8 mouse cellular contexts compared by ENCODE assay signal in genomic region chr1:133163820-133164431, GRCm38 (mm10). TPM values are rescaled to one million over a fixed set of nuclear protein-coding genes. Genes with fewer than 3 reads are reported as not detected.
DNase-seq lines count a peak whose midpoint lies in the region; ATAC-seq and TF ChIP-seq lines count a peak whose summit lies in the region.

Plekha6 (plus strand) TSS chr1:133164210.

- DNase-seq in CD4-positive helper T cell, adult 2 months (ENCODE audit: low read depth, low spot score): peak; percentile 41
- peak; percentile 48 for DNase-seq in embryo, embryonic 9.5 days (ENCODE audit: extremely low spot score)
- DNase-seq in kidney, postnatal 4 days: peak; percentile 46 to 67
- DNase-seq in lung, postnatal 10 days: peak; percentile 30
- DNase-seq in spleen, adult 2 months (ENCODE audit: low read depth in 1 of 2, low spot score in 2 of 2): no peak
- DNase-seq in right cerebral cortex, postnatal 14 days: no peak

- peak within 1 kb of the TSS; percentile 47 for H3K9ac ChIP-seq in heart, embryonic 15.5 days

- no peaks in the 10 kb centered on the region for H3K9me3 ChIP-seq in E14TG2a.4 (ENCODE audit: low read length)
- no peaks in the 10 kb centered on the region for H3K9me3 ChIP-seq in heart, embryonic 15.5 days (replicated peaks)

- no peaks in the 10 kb centered on the region for H3K36me3 ChIP-seq in E14TG2a.4 (ENCODE audit: insufficient read depth, low read length)
- H3K36me3 ChIP-seq in heart, embryonic 15.5 days: no peaks in the 10 kb centered on the region
- no peaks in the 10 kb centered on the region for H3K36me3 ChIP-seq in spleen, adult 2 months (ENCODE audit: control insufficient read depth, insufficient read depth, low read length)

- TF ChIP-seq CTCF in E14TG2a.4 (conservative IDR thresholded peaks at IDR 0.05; ENCODE audit: low read length): no peak
- TF ChIP-seq CTCF in spleen, adult 2 months (IDR thresholded peaks at IDR 0.05; ENCODE audit: extremely low read depth, insufficient read depth, insufficient read length, insufficient replicate concordance): no peak

- peaks cover 39% of the 10 kb centered on the region for H3K4me1 ChIP-seq in E14TG2a.4 (replicated peaks; ENCODE audit: low read depth, low read length)
- peaks cover 25% of the 10 kb centered on the region for H3K4me1 ChIP-seq in heart, embryonic 15.5 days (replicated peaks)
- peaks cover 12% of the 10 kb centered on the region for H3K4me1 ChIP-seq in spleen, adult 2 months (ENCODE audit: control insufficient read depth, insufficient read depth, insufficient read length)

- no peak within 1 kb of the TSS for H3K27ac ChIP-seq in heart, embryonic 15.5 days
- H3K27ac ChIP-seq in spleen, adult 2 months (ENCODE audit: insufficient read depth, low read length): no peak within 1 kb of the TSS

- peak within 1 kb of the TSS; percentile 94 for H3K4me2 ChIP-seq in heart, embryonic 15.5 days

- 0 out of 2 replicates have a peak, but pooled peaks have one; percentile 27 for ATAC-seq in heart, embryonic 15.5 days (replicated peaks; ENCODE audit: insufficient number of reproducible peaks, insufficient read depth, low FRiP score, low read depth)

- H3K27me3 ChIP-seq in E14TG2a.4 (ENCODE audit: insufficient read depth, low read length): peaks cover 81% of the 10 kb centered on the region
- peaks cover 71% of the 10 kb centered on the region for H3K27me3 ChIP-seq in heart, embryonic 15.5 days
- H3K27me3 ChIP-seq in spleen, adult 2 months (ENCODE audit: control insufficient read depth, insufficient read depth, low read length): peaks cover 13% of the 10 kb centered on the region

- TF ChIP-seq POLR2A in spleen, adult 2 months (IDR thresholded peaks at IDR 0.05; ENCODE audit: low read depth, low read length): no peak

- under 1% methylated on average over 66 of the region's 68 CpGs for WGBS in heart, embryonic 15.5 days
- under 1% methylated on average over 62 of the region's 68 CpGs for WGBS in spleen, adult 2 months

- peak within 1 kb of the TSS; percentile 83 for H3K4me3 ChIP-seq in E14TG2a.4 (replicated peaks; ENCODE audit: low read length)
- peak within 1 kb of the TSS; percentile 53 for H3K4me3 ChIP-seq in heart, embryonic 15.5 days
- peak within 1 kb of the TSS; percentile 60 for H3K4me3 ChIP-seq in spleen, adult 2 months (ENCODE audit: extremely low read depth, insufficient read depth, insufficient read length)

RNA-seq across cellular contexts. Expression of gene Plekha6, which starts in this region (rescaled TPM):
- 12.2 and 13.8 TPM in 2 replicates for polyA plus RNA-seq in heart, embryonic 15.5 days (2015; fragmentation: Nextera tagmentation; extraction: Ambion mirVana)
- 26.0 and 31.1 TPM in 2 replicates for polyA plus RNA-seq in spleen, adult 2 months (2012; rRNA removed)

Comparison
In these comparisons a context has a peak if more than half of its experiments do, and no peak if none do; other contexts are left out.
1. DNase-seq: peak in CD4-positive helper T cell, adult 2 months (single experiment), embryo, embryonic 9.5 days (single experiment), kidney, postnatal 4 days (2 of 2) and lung, postnatal 10 days (single experiment); none in spleen, adult 2 months (0 of 2) and right cerebral cortex, postnatal 14 days (single experiment).
2. Peak in every context shown above with its lines, with median percentiles within 50 percentile points of each other: H3K4me3 ChIP-seq.